Mouse (Mus musculus) spleen, adult 12 weeks (tissue): ENCODE results near the gene Hist1h2bb.

ENCODE experiments used
- DNase-seq: peaks from one replicate; pipeline ENCODE4 v3.0.0; 2022; ENCODE audit warnings: low spot score

Gene Hist1h2bb

GRCm38 (mm10) chr13:23728472-23729191 is 17.9 kb upstream of the Hist1h2bb start:
- no peak for DNase-seq

DNA sequence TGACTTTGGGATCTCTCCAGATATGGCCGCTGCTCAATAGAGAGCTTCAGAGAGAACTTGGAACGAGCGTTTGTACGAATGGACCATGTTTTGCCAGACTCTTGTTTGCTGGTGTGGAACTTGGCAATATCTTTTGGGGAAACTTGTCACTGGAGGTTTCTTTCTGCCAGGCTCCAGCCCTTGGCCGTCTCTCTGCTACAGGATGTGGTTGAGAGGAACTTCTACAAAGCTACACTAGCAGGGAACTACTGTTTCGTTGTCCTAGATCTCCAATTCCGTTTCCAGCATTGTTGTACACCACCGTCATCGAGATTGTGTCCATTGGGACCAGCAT is 17.4 kb upstream of the Hist1h2bb start:
- DNase-seq = no peak

GRCm38 (mm10) chr13:23729706-23730105 is 16.8 kb upstream of the Hist1h2bb start:
- DNase-seq = no peak

DNA sequence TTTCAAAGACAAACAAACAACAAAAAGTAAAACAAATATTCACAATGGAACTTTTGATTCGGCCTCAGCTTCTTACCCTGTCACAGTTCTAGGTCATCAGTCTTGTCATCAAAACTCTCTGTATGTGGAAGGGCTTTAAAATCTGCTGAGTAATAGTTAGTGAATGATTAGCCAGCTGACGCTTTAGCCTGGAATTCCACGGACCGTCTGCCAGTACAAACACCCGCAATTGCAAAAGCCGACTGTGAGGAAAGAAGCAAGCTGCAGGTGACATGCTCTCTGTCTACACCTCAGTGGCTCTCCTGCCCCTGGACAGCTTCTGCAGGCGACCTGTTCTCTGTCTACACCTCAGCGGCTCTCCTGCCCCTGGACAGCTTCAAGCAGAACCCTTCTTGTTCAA is 16.1 kb upstream of the Hist1h2bb start:
- no peak for DNase-seq

DNA sequence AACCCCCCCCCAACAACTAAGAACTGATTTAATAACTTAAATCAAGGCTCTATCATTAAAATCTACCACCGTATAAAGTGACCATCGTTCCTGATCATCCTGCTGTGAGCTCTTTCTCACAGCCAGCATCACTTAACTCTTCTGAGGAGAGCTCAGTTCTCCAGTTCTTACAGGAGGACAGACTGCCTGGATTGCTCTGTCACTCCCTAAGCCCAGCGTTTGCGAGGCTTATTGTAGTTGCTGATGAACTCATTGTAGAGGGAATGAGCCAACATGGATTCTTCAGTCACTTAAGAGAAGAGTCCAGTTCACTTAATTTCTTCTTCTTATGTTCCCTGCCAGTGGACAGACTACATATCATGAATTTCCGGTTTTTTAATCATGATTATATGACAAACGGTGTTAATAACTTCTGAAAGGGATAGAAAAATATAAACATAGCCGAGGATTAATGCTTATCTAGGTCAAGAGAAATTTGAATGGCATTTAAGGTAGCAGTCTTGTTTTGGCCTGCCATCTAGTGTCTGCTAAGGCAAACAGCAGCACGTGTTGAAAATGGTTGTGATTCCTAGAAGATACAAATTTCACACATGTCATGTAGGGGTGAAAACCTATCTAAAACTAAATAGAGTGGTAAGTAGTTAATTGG is 14.3 kb upstream of the Hist1h2bb start:
- DNase-seq = no peak

- no peak for DNase-seq
Measured at GRCm38 (mm10) chr13:23737091-23737490, 9.4 kb upstream of the Hist1h2bb start.

GRCm38 (mm10) chr13:23738041-23738440 is 8.5 kb upstream of the Hist1h2bb start:
- no peak for DNase-seq

- DNase-seq = peak; percentile 98
Measured at GRCm38 (mm10) chr13:23738677-23739068, 7.9 kb upstream of the Hist1h2bb start, which contains the start of gene Hist1h1c. TSS of gene Hist1h1c (plus strand) at chr13:23738808.

- peak; percentile 91 for DNase-seq
Measured at GRCm38 (mm10) chr13:23739069-23739921, 7.2 kb upstream of the Hist1h2bb start.

- no peak for DNase-seq
Measured at GRCm38 (mm10) chr13:23739922-23740252, 6.6 kb upstream of the Hist1h2bb start.

- no peak for DNase-seq
Measured at GRCm38 (mm10) chr13:23740256-23740840, 6.2 kb upstream of the Hist1h2bb start.

- DNase-seq = no peak
Measured at GRCm38 (mm10) chr13:23740910-23741309, 5.6 kb upstream of the Hist1h2bb start.

GRCm38 (mm10) chr13:23742007-23742406 is 4.5 kb upstream of the Hist1h2bb start:
- DNase-seq = no peak

GRCm38 (mm10) chr13:23743215-23743614 is 3.3 kb upstream of the Hist1h2bb start:
- DNase-seq = no peak

GRCm38 (mm10) chr13:23743963-23744362 is 2.6 kb upstream of the Hist1h2bb start:
- no peak for DNase-seq

GRCm38 (mm10) chr13:23744421-23745380 is 1.8 kb upstream of the Hist1h2bb start:
- peak; percentile 72 for DNase-seq

DNA sequence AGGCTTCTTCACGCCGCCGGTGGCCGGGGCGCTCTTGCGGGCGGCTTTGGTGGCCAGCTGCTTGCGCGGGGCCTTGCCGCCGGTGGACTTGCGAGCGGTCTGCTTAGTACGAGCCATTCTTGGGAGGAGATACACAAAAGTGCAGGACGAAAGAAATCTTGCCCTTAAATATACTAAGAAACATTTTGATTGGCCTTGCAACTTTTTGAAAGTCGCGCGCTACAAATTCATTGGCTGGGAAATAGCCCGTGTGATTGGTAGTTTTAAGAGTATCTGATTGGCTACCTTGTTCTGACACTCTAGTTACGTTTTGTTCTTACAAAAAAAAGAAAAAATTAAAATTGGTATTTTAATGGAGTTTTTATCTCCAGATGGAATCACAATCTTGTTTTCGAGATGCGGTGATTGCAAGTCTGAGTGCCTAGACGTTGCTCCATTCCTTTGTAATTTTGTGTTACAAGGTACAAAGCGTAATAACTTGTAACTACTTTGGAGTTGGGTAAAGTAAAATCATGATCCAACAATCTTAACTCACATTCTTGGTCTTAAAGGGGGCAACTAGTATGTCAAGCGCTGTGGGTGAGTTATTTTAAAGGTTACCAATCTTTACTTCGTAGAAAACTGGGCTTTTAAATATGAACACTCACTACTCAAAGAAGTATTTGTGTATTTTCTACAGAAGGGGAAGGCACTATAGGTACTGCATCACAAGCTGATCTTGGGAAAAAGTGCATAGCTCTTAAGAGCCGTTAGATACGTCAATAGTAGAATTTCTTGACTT is 963 bp upstream of the Hist1h2bb start, which contains the start of gene Hist1h3c:
Gene Hist1h3c, minus strand, starts transcription at position 222 of the 781 bp plus-strand sequence.
- DNase-seq = peak; percentile 80

DNA sequence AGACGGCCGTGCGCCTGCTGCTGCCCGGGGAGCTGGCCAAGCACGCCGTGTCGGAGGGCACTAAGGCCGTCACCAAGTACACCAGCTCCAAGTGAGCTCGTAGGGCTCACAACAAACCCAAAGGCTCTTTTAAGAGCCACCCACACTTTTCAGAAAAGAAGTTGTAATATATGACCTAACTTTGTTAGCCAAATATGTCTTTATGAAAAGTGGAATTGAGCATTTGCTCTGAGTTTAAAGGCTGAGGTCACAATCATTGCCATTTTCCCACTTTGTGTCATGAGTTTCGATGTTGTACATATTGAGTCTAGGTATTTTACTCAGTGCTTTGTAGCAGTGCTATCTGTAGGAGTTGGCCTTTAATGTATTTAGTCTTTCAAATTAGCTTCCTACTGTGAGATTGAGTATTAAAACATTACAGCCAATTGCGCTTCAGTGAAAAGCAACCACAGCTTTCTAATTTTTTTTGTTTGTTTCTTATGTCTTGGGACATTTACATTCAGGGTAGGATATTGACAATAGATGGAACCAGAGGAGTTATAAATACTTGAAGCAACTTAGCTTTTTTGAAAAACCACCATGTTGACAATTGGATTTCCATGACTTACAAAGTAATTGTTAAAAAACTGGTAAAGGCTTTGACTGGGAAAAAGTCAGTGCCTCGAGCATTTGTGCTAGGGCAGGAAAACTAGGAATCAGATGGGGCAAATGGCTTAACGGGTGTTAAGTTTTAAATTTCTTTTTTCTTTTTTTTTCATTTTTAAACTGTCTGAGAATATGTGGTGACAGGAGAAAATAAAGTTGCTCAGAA is 752 bp downstream of the Hist1h2bb start:
- DNase-seq = no peak

GRCm38 (mm10) chr13:23747892-23748288 is 1.4 kb downstream of the Hist1h2bb start:
- no peak for DNase-seq
